Mouse (Mus musculus): ENCODE data around the gene Myom3. TPM values are rescaled to one million over a fixed set of nuclear protein-coding genes. Genes with fewer than 3 reads are reported as not detected.
A peak's percentile ranks its signal among the peaks of the same experiment; 100 is the strongest.

Myom3 gene
- polyA plus RNA-seq, 1 experiment, result 0.13 TPM

DNA sequence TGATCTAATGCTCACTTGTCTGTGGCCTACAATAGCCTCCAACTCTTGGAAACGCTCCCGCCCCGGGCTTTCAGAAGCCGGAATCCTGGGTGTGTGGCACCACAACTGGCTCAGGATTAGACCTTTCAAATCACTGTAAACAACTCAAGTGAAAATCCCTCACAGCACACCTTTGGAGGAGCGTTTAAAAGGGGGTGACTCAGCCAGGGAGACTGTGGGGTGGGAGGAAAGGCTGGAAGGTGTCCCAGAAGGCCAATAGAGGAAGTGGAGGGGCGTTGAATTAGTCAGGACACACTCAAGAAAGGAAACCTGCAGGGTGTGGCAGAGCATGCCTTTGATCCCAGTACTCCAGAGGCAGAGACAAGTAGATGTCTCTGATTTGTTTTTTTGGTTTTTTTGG, 84.9 kb downstream of the Myom3 start:
- Histone ChIP-seq H3K4me1 (replicated peaks; ENCODE audit: control insufficient read depth, insufficient read depth, low read length) (no peaks in the 10 kb centered on the region), H3K27me3 (ENCODE audit: control insufficient read depth, insufficient read depth, low read length) (no peaks in the 10 kb centered on the region), H3K36me3 (ENCODE audit: control insufficient read depth, insufficient read depth, low read length) (no peaks in the 10 kb centered on the region), H3K27ac (ENCODE audit: control insufficient read depth, insufficient read depth, low read length) (no peak overlapping the region), H3K4me3 (ENCODE audit: control insufficient read depth, insufficient read depth, low read length) (no peak overlapping the region)
- TF ChIP-seq POLR2A (IDR thresholded peaks at IDR 0.05; ENCODE audit: control insufficient read depth, extremely low read depth, insufficient read depth, low read length, poor library complexity) (no peak), CTCF (IDR thresholded peaks at IDR 0.05; ENCODE audit: borderline replicate concordance, control insufficient read depth, extremely low read depth, insufficient read depth, low read length, poor library complexity) (no peak)
- DNase-seq, result no peak
- WGBS, result 87% methylated on average over 6 of the region's 6 CpGs

- H3K27ac ChIP-seq (ENCODE audit: control insufficient read depth, insufficient read depth, low read length), result no peak overlapping the region
- 69% methylated on average over 5 of the region's 5 CpGs for WGBS
- H3K4me3 ChIP-seq (ENCODE audit: control insufficient read depth, insufficient read depth, low read length), result no peak overlapping the region
- TF ChIP-seq CTCF (IDR thresholded peaks at IDR 0.05; ENCODE audit: borderline replicate concordance, control insufficient read depth, extremely low read depth, insufficient read depth, low read length, poor library complexity) (no peak), POLR2A (IDR thresholded peaks at IDR 0.05; ENCODE audit: control insufficient read depth, extremely low read depth, insufficient read depth, low read length, poor library complexity) (no peak)
- H3K4me1 ChIP-seq (replicated peaks; ENCODE audit: control insufficient read depth, insufficient read depth, low read length), result peaks cover 6% of the 10 kb centered on the region
- no peaks in the 10 kb centered on the region for H3K27me3 ChIP-seq (ENCODE audit: control insufficient read depth, insufficient read depth, low read length)
- DNase-seq, result no peak
- no peaks in the 10 kb centered on the region for H3K36me3 ChIP-seq (ENCODE audit: control insufficient read depth, insufficient read depth, low read length)
These were observed 88.1 kb downstream of the Myom3 start for GRCm38 (mm10) chr4:135847581-135847980.

- TF ChIP-seq CTCF (IDR thresholded peaks at IDR 0.05; ENCODE audit: borderline replicate concordance, control insufficient read depth, extremely low read depth, insufficient read depth, low read length, poor library complexity) (no peak), POLR2A (IDR thresholded peaks at IDR 0.05; ENCODE audit: control insufficient read depth, extremely low read depth, insufficient read depth, low read length, poor library complexity) (0 out of 2 replicates have a peak, but pooled peaks have one; percentile 18)
- 60% methylated on average over 13 of the region's 13 CpGs for WGBS
- peak overlapping the region; percentile 12; the same call in 1 of the 2 replicates for H3K27ac ChIP-seq (ENCODE audit: control insufficient read depth, insufficient read depth, low read length)
- H3K4me3 ChIP-seq (ENCODE audit: control insufficient read depth, insufficient read depth, low read length), result no peak overlapping the region
- H3K27me3 ChIP-seq (ENCODE audit: control insufficient read depth, insufficient read depth, low read length), result no peaks in the 10 kb centered on the region
- DNase-seq, result peak; percentile 54
- H3K4me1 ChIP-seq (replicated peaks; ENCODE audit: control insufficient read depth, insufficient read depth, low read length), result peaks cover 13% of the 10 kb centered on the region
- H3K36me3 ChIP-seq (ENCODE audit: control insufficient read depth, insufficient read depth, low read length), result no peaks in the 10 kb centered on the region
These were observed 91.0 kb downstream of the Myom3 start for GRCm38 (mm10) chr4:135850411-135851095.

- DNase-seq, result no peak
- H3K36me3 ChIP-seq (ENCODE audit: control insufficient read depth, insufficient read depth, low read length), result no peaks in the 10 kb centered on the region
- TF ChIP-seq CTCF (IDR thresholded peaks at IDR 0.05; ENCODE audit: borderline replicate concordance, control insufficient read depth, extremely low read depth, insufficient read depth, low read length, poor library complexity) (no peak), POLR2A (IDR thresholded peaks at IDR 0.05; ENCODE audit: control insufficient read depth, extremely low read depth, insufficient read depth, low read length, poor library complexity) (no peak)
- WGBS, result 92% methylated on average over 9 of the region's 9 CpGs
- H3K4me3 ChIP-seq (ENCODE audit: control insufficient read depth, insufficient read depth, low read length), result no peak overlapping the region
- H3K27me3 ChIP-seq (ENCODE audit: control insufficient read depth, insufficient read depth, low read length), result no peaks in the 10 kb centered on the region
- H3K27ac ChIP-seq (ENCODE audit: control insufficient read depth, insufficient read depth, low read length), result no peak overlapping the region
- peaks cover 16% of the 10 kb centered on the region for H3K4me1 ChIP-seq (replicated peaks; ENCODE audit: control insufficient read depth, insufficient read depth, low read length)
These were observed 92.4 kb downstream of the Myom3 start for GRCm38 (mm10) chr4:135851942-135852341.

DNA sequence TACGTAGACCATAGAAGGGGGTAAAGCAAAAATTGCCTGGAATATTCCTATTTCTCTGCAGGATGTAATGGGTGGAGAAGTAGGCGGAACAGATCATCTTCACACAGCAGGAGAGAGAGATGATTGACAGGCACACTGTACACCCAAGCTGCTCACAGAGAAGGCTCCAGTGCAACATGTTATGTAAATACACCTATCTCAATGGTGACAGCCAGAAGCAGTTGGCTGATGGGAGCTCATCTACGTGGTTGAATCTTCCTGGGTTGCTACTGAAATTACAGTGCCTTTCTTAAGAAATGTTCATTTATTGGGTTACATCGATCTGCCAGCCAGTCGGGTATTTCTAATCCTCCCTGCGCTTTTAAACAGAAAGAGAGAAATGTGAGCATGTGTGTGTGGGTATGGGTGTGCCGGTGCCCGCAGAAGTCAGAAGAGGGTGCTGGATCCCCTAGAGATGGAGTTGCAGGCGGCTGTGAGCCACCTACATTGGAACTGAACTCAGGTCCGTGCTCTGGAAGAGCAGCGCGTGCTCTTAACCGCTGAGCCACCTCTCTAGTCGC, 94.6 kb downstream of the Myom3 start:
- peaks cover 19% of the 10 kb centered on the region for H3K4me1 ChIP-seq (replicated peaks; ENCODE audit: control insufficient read depth, insufficient read depth, low read length)
- H3K36me3 ChIP-seq (ENCODE audit: control insufficient read depth, insufficient read depth, low read length), result no peaks in the 10 kb centered on the region
- H3K4me3 ChIP-seq (ENCODE audit: control insufficient read depth, insufficient read depth, low read length), result no peak overlapping the region
- DNase-seq, result no peak
- 96% methylated on average over 14 of the region's 14 CpGs for WGBS
- TF ChIP-seq POLR2A (IDR thresholded peaks at IDR 0.05; ENCODE audit: control insufficient read depth, extremely low read depth, insufficient read depth, low read length, poor library complexity), result no peak
- no peak for TF ChIP-seq CTCF (IDR thresholded peaks at IDR 0.05; ENCODE audit: borderline replicate concordance, control insufficient read depth, extremely low read depth, insufficient read depth, low read length, poor library complexity)
- H3K27ac ChIP-seq (ENCODE audit: control insufficient read depth, insufficient read depth, low read length), result no peak overlapping the region
- no peaks in the 10 kb centered on the region for H3K27me3 ChIP-seq (ENCODE audit: control insufficient read depth, insufficient read depth, low read length)

DNA sequence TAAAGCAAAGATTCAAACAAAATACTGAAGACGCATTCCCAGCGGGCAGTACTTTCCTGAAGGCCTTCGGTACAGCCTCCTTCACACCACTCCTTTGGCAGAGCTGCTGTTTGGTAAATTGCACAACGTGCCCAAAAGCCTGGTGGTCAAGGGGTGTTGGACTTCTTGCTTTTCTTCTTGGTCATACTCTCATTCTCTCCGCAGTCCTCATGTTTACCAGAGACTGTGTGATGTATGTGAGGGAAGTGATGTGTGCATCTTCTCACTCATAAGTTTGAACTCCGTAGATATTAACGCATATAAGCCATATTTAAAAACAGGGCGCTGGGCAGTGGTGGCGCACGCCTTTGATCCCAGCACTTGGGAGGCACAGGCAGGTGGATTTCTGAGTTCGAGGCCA, 95.1 kb downstream of the Myom3 start:
- Histone ChIP-seq H3K36me3 (ENCODE audit: control insufficient read depth, insufficient read depth, low read length) (peaks cover 2% of the 10 kb centered on the region; the same call in 1 of the 2 replicates), H3K27me3 (ENCODE audit: control insufficient read depth, insufficient read depth, low read length) (no peaks in the 10 kb centered on the region), H3K4me3 (ENCODE audit: control insufficient read depth, insufficient read depth, low read length) (no peak overlapping the region), H3K4me1 (replicated peaks; ENCODE audit: control insufficient read depth, insufficient read depth, low read length) (peaks cover 19% of the 10 kb centered on the region), H3K27ac (ENCODE audit: control insufficient read depth, insufficient read depth, low read length) (no peak overlapping the region)
- DNase-seq, result no peak
- WGBS, result 85% methylated on average over 11 of the region's 11 CpGs
- TF ChIP-seq POLR2A (IDR thresholded peaks at IDR 0.05; ENCODE audit: control insufficient read depth, extremely low read depth, insufficient read depth, low read length, poor library complexity), result no peak
- no peak for TF ChIP-seq CTCF (IDR thresholded peaks at IDR 0.05; ENCODE audit: borderline replicate concordance, control insufficient read depth, extremely low read depth, insufficient read depth, low read length, poor library complexity)

Measured in thymus, adult 2 months (tissue).